Mouse (Mus musculus): Measurements from ENCODE around the gene Syt8. TPM values are rescaled to one million over a fixed set of nuclear protein-coding genes. Genes with fewer than 3 reads are reported as not detected.

Gene Syt8
- polyA plus RNA-seq, 1 experiment from 2014 or later: not detected

DNA sequence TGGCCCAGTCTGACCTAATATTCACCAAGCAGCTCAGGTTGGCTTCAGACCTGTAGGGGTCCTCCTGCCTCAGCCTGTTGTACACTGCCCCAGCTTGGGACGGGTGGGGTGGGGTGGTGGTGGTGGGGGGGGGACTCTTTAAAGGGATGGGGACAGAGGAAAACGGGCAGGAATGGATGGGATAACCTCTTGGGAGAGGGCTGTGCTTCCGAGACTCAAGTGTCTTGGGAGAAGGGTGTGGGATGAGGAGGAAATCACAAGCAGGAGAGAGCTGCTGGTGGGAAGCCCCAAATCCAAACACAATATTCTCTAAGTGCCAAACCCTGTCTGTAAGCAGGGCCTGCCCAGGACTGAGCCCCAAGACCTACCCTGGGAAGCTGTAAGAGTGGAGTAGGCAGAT is 18.4 kb upstream of the Syt8 start:
- Histone ChIP-seq H3K4me3 (ENCODE audit: low read depth, low read length) (no peak overlapping the region), H3K27ac (ENCODE audit: low read depth, low read length) (no peak overlapping the region), H3K27me3 (ENCODE audit: control insufficient read depth, insufficient read depth, low read length) (no peaks in the 10 kb centered on the region), H3K4me2 (ENCODE audit: low read depth) (no peak overlapping the region), H3K9ac (ENCODE audit: low read length) (no peak overlapping the region), H3K36me3 (ENCODE audit: control insufficient read depth, insufficient read depth, low read length) (no peaks in the 10 kb centered on the region), H3K4me1 (ENCODE audit: control insufficient read depth, insufficient read depth, low read length) (no peaks in the 10 kb centered on the region), H3K9me3 (ENCODE audit: control insufficient read depth, low read length) (no peaks in the 10 kb centered on the region)
- 65% methylated on average over 3 of the region's 3 CpGs for WGBS
- ATAC-seq (ENCODE audit: insufficient read depth, low FRiP score, low TSS enrichment) (no peak), DNase-seq (ENCODE audit: low spot score) (no peak)

- DNase-seq (ENCODE audit: low spot score) (no peak), ATAC-seq (ENCODE audit: insufficient read depth, low FRiP score, low TSS enrichment) (no peak)
- no peaks in the 10 kb centered on the region for H3K27me3 ChIP-seq (ENCODE audit: control insufficient read depth, insufficient read depth, low read length)
- H3K27ac ChIP-seq (ENCODE audit: low read depth, low read length): no peak overlapping the region
- H3K4me3 ChIP-seq (ENCODE audit: low read depth, low read length): no peak overlapping the region
- WGBS: 92% methylated on average over 2 of the region's 2 CpGs
- H3K36me3 ChIP-seq (ENCODE audit: control insufficient read depth, insufficient read depth, low read length): no peaks in the 10 kb centered on the region
- no peaks in the 10 kb centered on the region for H3K4me1 ChIP-seq (ENCODE audit: control insufficient read depth, insufficient read depth, low read length)
- H3K9ac ChIP-seq (ENCODE audit: low read length): no peak overlapping the region
- no peak overlapping the region for H3K4me2 ChIP-seq (ENCODE audit: low read depth)
- no peaks in the 10 kb centered on the region for H3K9me3 ChIP-seq (ENCODE audit: control insufficient read depth, low read length)
Observed at GRCm38 (mm10) chr7:142418027-142418426, 16.6 kb upstream of the Syt8 start.

DNA sequence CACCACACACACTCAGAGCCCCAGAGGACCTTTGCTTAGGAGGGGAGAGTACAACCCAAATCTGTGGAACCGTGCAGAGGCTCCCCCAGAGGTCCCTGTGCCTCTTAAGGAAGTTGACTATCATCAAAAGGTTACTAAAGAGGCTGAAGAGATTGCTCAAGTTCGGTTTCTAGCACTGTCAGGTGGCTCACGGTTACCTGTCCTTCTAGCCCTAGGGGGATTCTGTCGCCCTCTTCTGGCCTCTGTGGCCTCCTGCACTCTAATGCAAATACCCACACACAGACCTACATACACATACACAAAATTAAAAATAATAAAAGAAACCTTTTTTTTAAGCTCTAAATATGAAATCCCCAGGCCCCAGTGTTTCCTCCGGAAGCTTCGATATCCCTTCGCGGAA is 16.0 kb upstream of the Syt8 start:
- H3K4me1 ChIP-seq (ENCODE audit: control insufficient read depth, insufficient read depth, low read length): no peaks in the 10 kb centered on the region
- no peaks in the 10 kb centered on the region for H3K9me3 ChIP-seq (ENCODE audit: control insufficient read depth, low read length)
- no peak overlapping the region for H3K4me3 ChIP-seq (ENCODE audit: low read depth, low read length)
- H3K27me3 ChIP-seq (ENCODE audit: control insufficient read depth, insufficient read depth, low read length): no peaks in the 10 kb centered on the region
- 90% methylated on average over 8 of the region's 8 CpGs for WGBS
- ATAC-seq (ENCODE audit: insufficient read depth, low FRiP score, low TSS enrichment) (no peak), DNase-seq (ENCODE audit: low spot score) (no peak)
- no peak overlapping the region for H3K27ac ChIP-seq (ENCODE audit: low read depth, low read length)
- H3K4me2 ChIP-seq (ENCODE audit: low read depth): no peak overlapping the region
- H3K36me3 ChIP-seq (ENCODE audit: control insufficient read depth, insufficient read depth, low read length): no peaks in the 10 kb centered on the region
- H3K9ac ChIP-seq (ENCODE audit: low read length): no peak overlapping the region

DNA sequence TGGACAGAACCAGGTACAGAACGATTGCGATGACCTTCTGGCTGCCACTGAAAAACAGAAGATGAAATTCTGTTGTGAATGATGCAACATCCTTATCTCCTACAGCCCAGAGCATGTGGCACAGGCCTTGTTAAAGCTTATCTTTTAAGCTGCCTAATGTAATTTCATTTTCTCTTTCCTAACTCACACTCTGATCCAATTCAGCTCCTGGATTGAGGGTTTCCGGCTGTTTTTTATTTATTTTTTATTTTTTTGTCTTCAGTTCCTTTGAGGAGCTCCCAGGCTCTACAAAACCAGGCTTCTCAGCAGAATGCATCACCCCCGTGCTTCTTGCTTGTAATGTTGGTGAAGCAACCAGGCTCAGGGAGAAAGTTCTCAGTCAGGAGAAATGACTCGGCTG is 14.8 kb upstream of the Syt8 start:
- 83% methylated on average over 5 of the region's 5 CpGs for WGBS
- Histone ChIP-seq H3K4me1 (ENCODE audit: control insufficient read depth, insufficient read depth, low read length) (no peaks in the 10 kb centered on the region), H3K9ac (ENCODE audit: low read length) (no peak overlapping the region)

DNA sequence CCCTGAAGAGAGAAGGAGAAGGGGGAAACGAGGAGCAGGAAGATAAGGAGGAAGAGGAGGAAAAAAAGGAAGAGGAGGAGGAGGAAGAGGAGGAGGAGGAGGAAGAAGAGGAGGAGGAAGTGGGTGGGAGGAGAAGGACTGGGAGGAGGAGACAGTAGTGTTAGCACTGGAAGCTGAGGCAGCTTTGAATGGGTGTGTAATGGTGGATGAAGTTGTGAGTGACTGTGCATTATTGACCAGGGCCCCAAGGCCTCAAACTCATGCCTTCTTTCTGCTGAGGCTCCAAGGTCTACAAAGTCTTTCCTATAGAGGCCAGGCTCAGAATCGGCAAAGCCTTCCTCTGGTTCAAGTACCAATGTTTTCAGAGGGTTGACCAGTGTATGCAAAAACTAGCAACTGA is 12.8 kb upstream of the Syt8 start:
- H3K4me1 ChIP-seq (ENCODE audit: control insufficient read depth, insufficient read depth, low read length): no peaks in the 10 kb centered on the region
- no peak overlapping the region for H3K9ac ChIP-seq (ENCODE audit: low read length)
- H3K4me2 ChIP-seq (ENCODE audit: low read depth): no peak overlapping the region
- 87% methylated on average over 2 of the region's 2 CpGs for WGBS
- no peak overlapping the region for H3K4me3 ChIP-seq (ENCODE audit: low read depth, low read length)
- no peaks in the 10 kb centered on the region for H3K36me3 ChIP-seq (ENCODE audit: control insufficient read depth, insufficient read depth, low read length)
- no peaks in the 10 kb centered on the region for H3K27me3 ChIP-seq (ENCODE audit: control insufficient read depth, insufficient read depth, low read length)
- no peak overlapping the region for H3K27ac ChIP-seq (ENCODE audit: low read depth, low read length)
- no peaks in the 10 kb centered on the region for H3K9me3 ChIP-seq (ENCODE audit: control insufficient read depth, low read length)
- no peak for ATAC-seq (ENCODE audit: insufficient read depth, low FRiP score, low TSS enrichment)
- DNase-seq (ENCODE audit: low spot score): no peak

More for the DNA sequence above, 14.8 kb upstream of the Syt8 start:
- no peak for DNase-seq (ENCODE audit: low spot score)
- Histone ChIP-seq H3K9me3 (ENCODE audit: control insufficient read depth, low read length) (no peaks in the 10 kb centered on the region), H3K36me3 (ENCODE audit: control insufficient read depth, insufficient read depth, low read length) (no peaks in the 10 kb centered on the region), H3K4me3 (ENCODE audit: low read depth, low read length) (no peak overlapping the region), H3K27me3 (ENCODE audit: control insufficient read depth, insufficient read depth, low read length) (no peaks in the 10 kb centered on the region), H3K27ac (ENCODE audit: low read depth, low read length) (no peak overlapping the region), H3K4me2 (ENCODE audit: low read depth) (no peak overlapping the region)
- ATAC-seq (ENCODE audit: insufficient read depth, low FRiP score, low TSS enrichment): no peak

- no peaks in the 10 kb centered on the region for H3K36me3 ChIP-seq (ENCODE audit: control insufficient read depth, insufficient read depth, low read length)
- H3K4me2 ChIP-seq (ENCODE audit: low read depth): no peak overlapping the region
- no peak overlapping the region for H3K9ac ChIP-seq (ENCODE audit: low read length)
- ATAC-seq (ENCODE audit: insufficient read depth, low FRiP score, low TSS enrichment) (no peak), DNase-seq (ENCODE audit: low spot score) (no peak)
- H3K4me3 ChIP-seq (ENCODE audit: low read depth, low read length): no peak overlapping the region
- no peaks in the 10 kb centered on the region for H3K4me1 ChIP-seq (ENCODE audit: control insufficient read depth, insufficient read depth, low read length)
- no peaks in the 10 kb centered on the region for H3K9me3 ChIP-seq (ENCODE audit: control insufficient read depth, low read length)
- 58% methylated on average over 11 of the region's 11 CpGs for WGBS
- H3K27me3 ChIP-seq (ENCODE audit: control insufficient read depth, insufficient read depth, low read length): no peaks in the 10 kb centered on the region
- H3K27ac ChIP-seq (ENCODE audit: low read depth, low read length): no peak overlapping the region
Observed at GRCm38 (mm10) chr7:142425641-142426213, 8.9 kb upstream of the Syt8 start.

DNA sequence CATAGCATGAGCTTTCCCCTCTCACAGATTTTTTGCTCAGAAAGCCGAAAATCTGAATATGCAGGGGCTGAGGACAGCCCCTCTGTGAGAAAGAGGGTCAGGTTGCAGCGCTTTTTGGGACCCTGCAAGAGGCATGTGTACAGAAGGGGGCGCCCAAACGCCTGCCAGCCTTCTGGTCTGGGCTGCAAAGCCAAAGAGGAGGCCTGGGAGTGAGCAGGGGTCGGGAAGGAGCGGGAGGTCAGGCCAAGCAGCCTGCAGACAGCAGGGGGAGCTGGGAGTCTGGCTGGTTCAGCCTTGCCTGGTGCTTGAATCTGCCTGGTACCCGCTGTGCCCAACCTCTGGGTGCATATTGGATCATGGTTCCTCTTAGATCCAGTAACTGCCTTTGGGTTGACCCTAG is 6.4 kb upstream of the Syt8 start:
- Histone ChIP-seq H3K36me3 (ENCODE audit: control insufficient read depth, insufficient read depth, low read length) (no peaks in the 10 kb centered on the region), H3K27ac (ENCODE audit: low read depth, low read length) (no peak overlapping the region), H3K4me3 (ENCODE audit: low read depth, low read length) (no peak overlapping the region), H3K9ac (ENCODE audit: low read length) (no peak overlapping the region), H3K9me3 (ENCODE audit: control insufficient read depth, low read length) (no peaks in the 10 kb centered on the region), H3K4me2 (ENCODE audit: low read depth) (no peak overlapping the region), H3K27me3 (ENCODE audit: control insufficient read depth, insufficient read depth, low read length) (no peaks in the 10 kb centered on the region), H3K4me1 (ENCODE audit: control insufficient read depth, insufficient read depth, low read length) (no peaks in the 10 kb centered on the region)
- WGBS: 1% methylated on average over 7 of the region's 7 CpGs
- peak; percentile 77 for DNase-seq (ENCODE audit: low spot score)
- ATAC-seq (ENCODE audit: insufficient read depth, low FRiP score, low TSS enrichment): no peak

GRCm38 (mm10) chr7:142430160-142430678 is 4.4 kb upstream of the Syt8 start:
- ATAC-seq (ENCODE audit: insufficient read depth, low FRiP score, low TSS enrichment): no peak
- no peak overlapping the region for H3K27ac ChIP-seq (ENCODE audit: low read depth, low read length)
- H3K9me3 ChIP-seq (ENCODE audit: control insufficient read depth, low read length): no peaks in the 10 kb centered on the region
- H3K36me3 ChIP-seq (ENCODE audit: control insufficient read depth, insufficient read depth, low read length): no peaks in the 10 kb centered on the region
- 69% methylated on average over 12 of the region's 12 CpGs for WGBS
- no peak overlapping the region for H3K4me3 ChIP-seq (ENCODE audit: low read depth, low read length)
- H3K9ac ChIP-seq (ENCODE audit: low read length): no peak overlapping the region
- DNase-seq (ENCODE audit: low spot score): peak; percentile 52
- no peak overlapping the region for H3K4me2 ChIP-seq (ENCODE audit: low read depth)
- no peaks in the 10 kb centered on the region for H3K4me1 ChIP-seq (ENCODE audit: control insufficient read depth, insufficient read depth, low read length)
- no peaks in the 10 kb centered on the region for H3K27me3 ChIP-seq (ENCODE audit: control insufficient read depth, insufficient read depth, low read length)

DNA sequence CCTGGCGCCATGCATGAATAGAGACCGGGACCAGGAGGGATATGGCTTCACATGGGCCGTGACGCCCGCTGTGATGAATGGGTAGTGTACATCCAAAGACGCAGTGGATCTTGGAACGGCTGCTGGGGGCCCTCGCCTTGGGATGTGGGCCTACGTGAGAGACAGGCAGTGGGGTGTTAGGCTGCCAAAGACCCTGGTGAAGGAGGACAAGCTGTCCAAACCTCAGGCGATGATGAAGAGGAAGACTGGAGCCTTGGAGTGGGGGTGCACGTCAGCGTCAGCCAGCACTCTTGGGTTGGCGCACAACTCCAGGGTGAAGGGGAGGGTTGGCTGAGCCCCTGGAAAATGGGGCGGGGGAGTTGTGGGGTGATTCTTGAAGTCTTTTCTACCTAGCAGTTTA is 3.5 kb upstream of the Syt8 start:
- Histone ChIP-seq H3K27me3 (ENCODE audit: control insufficient read depth, insufficient read depth, low read length) (no peaks in the 10 kb centered on the region), H3K9ac (ENCODE audit: low read length) (no peak overlapping the region), H3K9me3 (ENCODE audit: control insufficient read depth, low read length) (no peaks in the 10 kb centered on the region), H3K4me1 (ENCODE audit: control insufficient read depth, insufficient read depth, low read length) (no peaks in the 10 kb centered on the region), H3K27ac (ENCODE audit: low read depth, low read length) (no peak overlapping the region), H3K4me2 (ENCODE audit: low read depth) (no peak overlapping the region), H3K4me3 (ENCODE audit: low read depth, low read length) (no peak overlapping the region), H3K36me3 (ENCODE audit: control insufficient read depth, insufficient read depth, low read length) (no peaks in the 10 kb centered on the region)
- 89% methylated on average over 14 of the region's 14 CpGs for WGBS
- no peak for DNase-seq (ENCODE audit: low spot score)
- no peak for ATAC-seq (ENCODE audit: insufficient read depth, low FRiP score, low TSS enrichment)
